Mouse (Mus musculus): ENCODE data around the gene Slc36a1. TPM values are rescaled to one million over a fixed set of nuclear protein-coding genes. Genes with fewer than 3 reads are reported as not detected.

The Slc36a1 gene
- polyA plus RNA-seq (2014; fragmentation: Illumina TruSeq; extraction: RNeasy Lipid Tissue Mini Kit (QIAGEN cat#74804)) = 1.7 TPM

DNA sequence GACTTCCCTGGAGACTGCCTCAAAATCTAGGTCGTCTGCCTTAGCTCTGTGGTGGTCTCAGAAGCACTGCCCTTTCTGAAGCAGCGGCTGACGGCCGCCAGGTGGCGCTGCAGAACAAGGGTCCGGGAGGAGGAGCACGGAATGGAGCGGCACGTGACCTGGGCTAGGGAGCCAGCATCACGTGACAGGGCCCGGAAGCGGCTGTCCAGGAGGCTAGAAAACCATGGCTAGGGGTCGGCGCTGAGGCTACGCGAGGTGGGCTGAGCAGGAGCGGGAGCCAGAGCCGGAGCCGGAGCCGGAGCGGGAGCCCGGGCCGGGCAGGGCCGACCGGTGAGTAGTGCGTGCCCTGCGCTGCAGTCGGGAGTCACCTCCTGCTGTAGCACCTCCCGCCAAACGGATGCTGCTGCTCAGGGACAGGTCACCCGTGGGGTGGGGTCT lies at the start of gene Slc36a1:
TSS of gene Slc36a1 (plus strand) at position 192 of the 438 bp plus-strand sequence.

DNA sequence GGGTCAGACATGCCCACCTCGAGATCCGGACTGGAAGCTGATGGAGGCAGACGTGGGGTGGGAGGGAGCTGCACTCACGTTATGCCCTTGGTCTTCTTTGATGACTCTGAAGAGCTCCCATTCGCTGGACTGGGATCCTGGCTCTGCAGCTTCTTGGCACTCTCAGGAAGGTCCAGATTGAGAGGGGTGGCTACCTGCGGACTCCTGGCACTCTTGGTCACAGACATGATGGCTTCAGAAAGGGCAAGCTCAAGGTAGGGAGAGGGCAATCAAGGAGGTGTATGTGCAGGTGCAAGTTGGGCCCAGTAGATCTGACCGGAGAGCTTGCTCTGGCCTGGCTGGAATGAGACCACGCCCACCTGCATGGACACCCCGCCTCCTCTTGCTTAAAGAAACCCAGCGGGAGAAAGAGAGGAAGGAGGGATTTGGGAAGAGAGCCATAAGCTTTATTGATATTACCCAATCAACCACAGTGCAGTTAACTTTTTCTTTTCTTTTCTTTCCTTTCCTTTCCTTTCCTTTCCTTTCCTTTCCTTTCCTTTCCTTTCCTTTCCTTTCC lies 19.3 kb upstream of the Slc36a1 start, which contains the start of gene Slc36a2:
TSS of gene Slc36a2 (minus strand) at position 345 of the 559 bp plus-strand sequence.

Other genes starting within 250 kb of the Slc36a1 start
- 2.2 TPM for gene Tnip1, start 241.4 kb upstream of the Slc36a1 start, polyA plus RNA-seq (2014; fragmentation: Illumina TruSeq; extraction: RNeasy Lipid Tissue Mini Kit (QIAGEN cat#74804))
- 18.8 TPM for gene Anxa6, start 170.9 kb upstream of the Slc36a1 start, polyA plus RNA-seq (2014; fragmentation: Illumina TruSeq; extraction: RNeasy Lipid Tissue Mini Kit (QIAGEN cat#74804))
- 10.8 TPM for gene Ccdc69, start 126.2 kb upstream of the Slc36a1 start, polyA plus RNA-seq (2014; fragmentation: Illumina TruSeq; extraction: RNeasy Lipid Tissue Mini Kit (QIAGEN cat#74804))
- 80.1 TPM for gene Gm2a, start 106.2 kb upstream of the Slc36a1 start, polyA plus RNA-seq (2014; fragmentation: Illumina TruSeq; extraction: RNeasy Lipid Tissue Mini Kit (QIAGEN cat#74804))
- not detected for gene Slc36a3, start 52.6 kb upstream of the Slc36a1 start, polyA plus RNA-seq (2014; fragmentation: Illumina TruSeq; extraction: RNeasy Lipid Tissue Mini Kit (QIAGEN cat#74804))
- gene Slc36a2, start 19.3 kb upstream of the Slc36a1 start, polyA plus RNA-seq (2014; fragmentation: Illumina TruSeq; extraction: RNeasy Lipid Tissue Mini Kit (QIAGEN cat#74804)) = 1.3 TPM
- 0.09 TPM for gene Fat2, start 132.2 kb downstream of the Slc36a1 start, polyA plus RNA-seq (2014; fragmentation: Illumina TruSeq; extraction: RNeasy Lipid Tissue Mini Kit (QIAGEN cat#74804))
- gene Sparc, start 218.8 kb downstream of the Slc36a1 start, polyA plus RNA-seq (2014; fragmentation: Illumina TruSeq; extraction: RNeasy Lipid Tissue Mini Kit (QIAGEN cat#74804)) = 551 TPM